Mouse (Mus musculus): Measurements from ENCODE around the gene Vmn1r3. TPM values are rescaled to one million over a fixed set of nuclear protein-coding genes. Genes with fewer than 3 reads are reported as not detected.

The Vmn1r3 gene
- polyA plus RNA-seq (2021; fragmentation: Nextera tagmentation) = not detected in 2 replicates
- long read RNA-seq, experiment 1 = 0 reads
- long read RNA-seq, experiment 2 = 0 reads

DNA sequence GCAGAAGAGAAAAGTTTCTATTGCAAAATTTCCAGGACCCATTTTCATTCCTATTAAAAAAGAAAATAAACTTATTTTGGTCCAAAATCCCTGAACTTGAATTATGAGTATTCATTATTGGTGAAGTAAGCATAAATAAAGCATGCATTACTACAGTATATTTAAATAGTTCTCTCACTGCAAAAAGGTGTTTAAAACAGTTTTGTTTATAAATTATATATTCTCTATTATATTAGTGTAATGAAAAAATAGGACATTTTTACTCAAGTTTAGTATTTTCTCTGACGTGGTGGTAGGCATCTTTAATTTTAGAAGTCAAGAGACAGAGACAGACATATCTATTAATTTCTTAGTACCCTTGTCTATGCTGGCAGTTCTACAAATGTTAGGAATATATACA lies at the start of gene Vmn1r3:
Vmn1r3 (minus strand) TSS at position 101 of the 400 bp plus-strand sequence.

DNA sequence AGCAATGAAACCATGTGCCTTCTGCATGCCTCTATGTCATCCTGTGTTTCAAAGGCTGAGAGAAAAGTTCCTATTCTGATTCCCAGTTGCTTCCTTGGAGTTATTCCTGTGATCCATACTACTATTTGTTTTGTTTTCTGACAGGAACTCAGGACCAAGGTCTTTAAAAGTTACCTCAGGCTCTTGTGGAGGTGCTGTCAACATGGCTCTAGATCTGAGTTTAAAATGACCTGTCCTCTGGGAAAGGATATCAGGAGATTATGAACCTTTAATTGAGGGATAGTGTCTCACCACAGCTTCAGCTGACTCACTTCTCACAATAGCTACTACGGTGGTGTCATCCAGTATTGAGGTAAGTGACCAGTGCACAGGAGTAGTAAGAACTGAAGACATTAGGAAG lies 18.1 kb downstream of the Vmn1r3 start, which contains the start of gene Vmn1r2:
Vmn1r2 (plus strand) TSS at position 301 of the 400 bp plus-strand sequence.

Other genes starting within 250 kb of the Vmn1r3 start
- not detected in 2 replicates for gene Vmn1r2, start 18.0 kb downstream of the Vmn1r3 start, polyA plus RNA-seq (2021; fragmentation: Nextera tagmentation)

Data from layer of hippocampus, adult 6 months (tissue).